Mouse (Mus musculus) thymus, postnatal 0 days (tissue): ENCODE results near the gene Crispld2. TPM values are rescaled to one million over a fixed set of nuclear protein-coding genes. Genes with fewer than 3 reads are reported as not detected.
A peak's percentile ranks its signal among the peaks of the same experiment; 100 is the strongest.

ENCODE experiments used
- DNase-seq: peaks from one replicate; pipeline ENCODE4 v3.0.0-alpha.2; 2015; ENCODE audit warnings: low spot score
- polyA plus RNA-seq: library from polyadenylated mRNA; unstranded; fragments of >200 nt; fragmentation: Nextera tagmentation; extraction: Ambion mirVana; gene quantifications from 2 replicates; pipeline ENCODE4 v1.2.1, GENCODE M21; 2015

Crispld2 gene
- polyA plus RNA-seq, result 2.4 TPM in 2 replicates

DNA sequence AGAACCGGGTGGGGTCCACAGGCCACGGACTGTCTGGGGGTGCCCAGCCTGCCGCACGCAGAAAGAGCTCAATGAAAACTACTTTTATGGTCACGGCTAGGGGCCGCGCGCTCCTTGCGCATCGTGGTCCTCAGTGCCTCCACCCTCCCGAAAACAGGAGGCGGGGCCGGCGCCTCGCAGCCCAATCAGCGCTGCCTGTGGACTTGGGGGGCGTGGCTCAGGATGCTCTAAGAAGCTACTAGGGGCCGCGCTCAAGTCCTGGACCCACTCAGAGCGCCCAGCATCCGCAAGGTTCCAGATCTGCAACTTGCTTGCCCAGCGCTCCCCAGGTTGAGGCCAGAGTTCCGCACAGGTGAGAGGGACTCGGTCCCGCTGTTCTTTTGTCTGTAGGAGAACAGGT lies at the start of gene Crispld2:
TSS of gene Crispld2 (plus strand) at position 190 of the 400 bp plus-strand sequence.
- peak; percentile 89 for DNase-seq

DNA sequence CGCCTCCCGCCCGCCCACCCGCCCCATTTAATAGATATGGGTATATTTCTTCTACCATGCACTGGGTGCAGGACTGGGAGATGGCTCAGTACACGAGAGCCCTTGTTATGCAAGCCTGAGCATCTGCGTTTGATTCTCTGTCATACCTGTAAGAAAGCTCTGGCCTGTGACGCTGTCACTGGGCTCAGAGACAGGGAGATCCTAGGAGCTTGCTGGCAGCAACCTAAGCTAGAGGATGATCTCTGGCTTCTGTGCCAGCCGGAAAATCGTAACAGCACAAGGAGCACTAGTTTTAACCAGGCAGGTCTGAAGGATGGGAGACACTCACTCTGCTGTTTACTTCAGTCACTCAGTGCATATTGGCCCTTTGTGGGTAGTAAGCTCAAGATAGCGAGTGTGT lies 48.6 kb upstream of the Crispld2 start:
- no peak for DNase-seq

DNA sequence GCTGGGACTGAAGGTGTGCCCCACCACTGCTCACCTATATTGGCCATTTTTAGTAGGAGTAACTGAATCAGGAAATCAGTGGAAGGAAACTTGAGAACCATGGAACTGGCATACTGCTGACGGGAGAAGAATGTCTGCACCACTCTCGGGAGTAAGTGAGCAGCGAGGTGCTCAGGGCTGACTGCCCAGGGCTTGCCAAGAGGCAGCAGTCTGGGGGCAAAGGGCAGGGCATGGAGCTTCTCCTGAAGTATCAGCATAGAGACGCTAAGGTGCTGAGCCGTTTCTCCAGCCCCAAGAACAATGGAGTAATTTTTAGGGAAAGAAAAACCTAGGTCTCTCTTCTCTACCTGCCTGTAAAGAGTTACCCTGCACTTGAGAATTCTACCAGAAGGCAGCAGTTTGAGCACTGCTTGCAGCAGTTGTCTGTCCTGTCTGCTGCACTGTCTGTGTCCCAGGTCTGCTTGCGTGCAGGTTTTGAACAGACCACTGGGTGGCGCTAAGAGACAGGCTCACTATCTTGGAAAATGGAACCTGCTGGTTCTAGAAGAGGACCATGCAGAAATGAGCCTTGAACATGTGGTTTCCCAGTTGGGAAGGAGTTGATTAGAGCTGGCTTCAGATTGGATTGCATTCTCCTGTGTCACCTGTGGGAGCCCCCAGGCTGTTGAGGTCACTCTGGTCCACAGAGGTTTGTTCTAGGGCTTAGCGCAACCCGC lies 48.0 kb upstream of the Crispld2 start:
- DNase-seq, result peak; percentile 74

DNA sequence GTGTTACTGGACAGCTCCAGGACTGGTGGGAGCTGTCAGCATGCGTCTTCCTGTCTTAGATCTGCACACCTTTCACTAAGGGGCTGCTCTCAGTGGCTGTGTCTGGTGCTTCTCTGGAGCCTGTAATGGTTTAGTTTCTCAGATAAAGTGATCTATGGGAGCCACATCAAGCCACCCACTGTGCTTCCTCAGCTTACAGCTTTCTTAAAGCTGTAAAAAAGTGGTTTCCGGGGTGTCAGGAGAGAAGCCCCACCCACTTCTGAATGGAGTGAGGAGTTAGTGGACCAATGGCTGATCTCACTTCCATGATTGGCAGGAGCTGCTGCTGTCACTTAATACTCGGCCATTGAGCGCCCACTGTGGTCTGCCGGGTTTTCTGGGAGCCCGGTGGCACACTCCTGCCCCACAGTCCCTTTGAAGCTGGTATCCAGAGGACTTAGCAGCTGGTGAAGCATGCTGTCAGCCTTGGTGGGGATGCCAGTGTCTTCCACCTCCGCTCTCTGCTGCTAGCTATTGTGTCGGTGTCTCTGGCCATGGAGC lies 45.8 kb upstream of the Crispld2 start:
- peak; percentile 66 for DNase-seq

DNA sequence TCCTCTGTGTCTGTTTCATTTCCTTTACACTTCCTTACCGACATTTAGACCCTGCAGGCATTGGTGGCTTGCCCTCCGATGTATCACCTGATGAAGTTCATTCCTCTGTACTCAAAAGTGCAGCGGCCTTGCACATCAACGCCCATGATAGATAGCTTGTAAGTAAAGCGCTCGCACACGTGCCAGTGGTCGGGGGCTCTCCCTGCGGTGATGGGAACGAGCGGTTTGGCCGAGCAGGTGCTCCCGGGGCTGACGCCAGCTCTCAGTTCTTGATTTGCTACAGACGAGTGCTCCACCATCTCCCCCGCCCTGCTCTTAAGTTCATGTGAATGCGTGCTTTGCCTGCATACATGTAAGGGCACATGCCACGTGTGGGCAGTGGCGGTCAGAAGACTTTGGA lies 44.6 kb upstream of the Crispld2 start:
- no peak for DNase-seq

DNA sequence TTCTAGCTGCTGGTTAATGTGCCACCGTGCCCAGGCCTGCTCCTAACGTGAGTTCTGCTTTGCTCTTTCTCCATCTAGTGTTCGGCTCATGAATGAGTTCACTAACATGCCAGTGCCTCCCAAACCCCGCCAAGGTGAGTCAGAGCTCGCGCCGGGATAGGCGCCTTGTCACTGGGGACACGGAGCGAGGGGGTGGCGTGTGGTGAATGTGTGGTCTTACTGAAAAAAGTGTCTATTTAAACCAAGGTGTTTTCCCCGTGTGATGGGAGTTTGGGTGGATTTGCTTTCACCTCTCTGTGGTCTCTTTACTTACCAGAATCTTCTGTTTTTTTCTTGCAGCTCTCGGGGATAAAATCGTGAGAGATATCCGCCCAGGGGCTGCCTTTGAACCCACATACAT lies 43.9 kb upstream of the Crispld2 start:
- DNase-seq, result no peak

DNA sequence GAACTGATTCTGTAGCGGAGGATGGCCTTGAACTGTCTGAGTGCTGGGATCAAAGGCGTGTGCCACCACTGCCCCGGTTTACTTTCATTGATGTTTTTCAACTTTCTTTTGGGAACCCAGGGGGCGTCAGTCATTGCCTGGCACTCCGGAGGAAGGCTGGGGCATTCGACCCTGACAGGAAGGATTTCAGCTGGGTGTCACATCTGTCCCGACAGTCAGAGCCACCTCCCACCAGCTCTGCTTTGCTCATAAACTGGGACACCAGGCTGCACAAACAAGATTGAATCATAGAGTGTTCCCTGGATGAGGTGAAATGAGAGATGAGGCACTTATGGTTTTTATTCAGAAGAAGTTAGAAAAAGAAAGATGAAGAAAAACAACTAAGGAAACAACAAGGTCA lies 40.0 kb upstream of the Crispld2 start:
- DNase-seq, result no peak

DNA sequence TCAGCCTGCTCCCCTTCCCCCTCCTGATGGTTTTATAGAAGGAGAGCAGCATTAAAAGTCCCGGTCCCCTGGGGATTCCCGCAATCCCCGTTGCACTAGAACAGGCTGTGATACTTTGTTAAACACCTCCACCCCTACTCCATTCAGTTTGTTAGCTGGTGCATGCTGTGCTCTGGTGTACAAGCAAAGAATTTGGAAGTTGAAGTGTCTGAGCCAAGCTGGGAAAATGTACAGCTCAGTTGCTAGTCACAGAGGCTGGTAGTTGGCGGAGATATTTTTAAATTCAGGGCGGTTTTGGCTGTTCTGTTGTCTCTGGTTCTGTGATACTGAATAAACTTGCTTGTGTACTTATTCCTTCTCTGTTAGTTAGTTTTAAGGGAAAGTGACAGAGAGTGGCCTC lies 39.5 kb upstream of the Crispld2 start:
- DNase-seq, result no peak

DNA sequence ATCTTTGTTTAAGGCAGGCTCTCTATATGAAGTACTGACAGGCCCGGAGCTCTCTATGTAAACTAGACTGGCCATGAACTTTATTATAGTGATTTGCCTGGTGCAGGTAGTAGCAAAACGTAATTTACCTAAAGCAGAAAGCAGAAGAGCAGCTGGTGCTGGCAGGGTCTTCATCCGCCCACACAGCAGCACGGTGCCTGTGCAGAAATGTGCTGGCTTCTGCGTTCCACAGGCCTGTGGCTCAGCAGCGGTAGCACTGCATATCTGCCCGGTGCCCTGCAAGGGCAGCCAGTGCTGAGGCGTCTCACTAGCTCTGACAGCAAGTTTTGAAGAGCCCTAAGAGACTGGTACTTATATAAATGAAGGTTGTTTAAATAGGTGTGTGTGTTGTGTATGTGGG lies 36.9 kb upstream of the Crispld2 start:
- no peak for DNase-seq

DNA sequence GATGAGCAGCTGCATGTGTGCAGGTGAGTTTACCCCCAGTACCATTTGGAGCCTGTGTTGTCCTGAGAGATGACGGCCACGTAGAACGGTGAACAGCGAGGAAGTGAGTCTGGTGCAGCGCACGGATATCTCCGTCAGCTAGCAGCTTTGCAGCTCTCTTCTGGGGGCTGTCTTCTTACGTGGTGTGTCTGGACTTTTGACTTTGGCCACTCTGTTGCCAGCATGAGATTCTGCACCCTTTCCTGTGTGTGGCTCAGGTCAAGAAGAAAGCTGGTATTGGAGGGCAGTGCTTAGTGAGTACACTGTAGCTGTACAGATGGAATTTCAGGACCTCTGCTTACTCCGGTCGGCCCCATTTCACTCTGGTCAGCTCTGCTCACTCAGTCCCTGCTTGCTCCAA lies 34.2 kb upstream of the Crispld2 start:
- DNase-seq, result no peak

DNA sequence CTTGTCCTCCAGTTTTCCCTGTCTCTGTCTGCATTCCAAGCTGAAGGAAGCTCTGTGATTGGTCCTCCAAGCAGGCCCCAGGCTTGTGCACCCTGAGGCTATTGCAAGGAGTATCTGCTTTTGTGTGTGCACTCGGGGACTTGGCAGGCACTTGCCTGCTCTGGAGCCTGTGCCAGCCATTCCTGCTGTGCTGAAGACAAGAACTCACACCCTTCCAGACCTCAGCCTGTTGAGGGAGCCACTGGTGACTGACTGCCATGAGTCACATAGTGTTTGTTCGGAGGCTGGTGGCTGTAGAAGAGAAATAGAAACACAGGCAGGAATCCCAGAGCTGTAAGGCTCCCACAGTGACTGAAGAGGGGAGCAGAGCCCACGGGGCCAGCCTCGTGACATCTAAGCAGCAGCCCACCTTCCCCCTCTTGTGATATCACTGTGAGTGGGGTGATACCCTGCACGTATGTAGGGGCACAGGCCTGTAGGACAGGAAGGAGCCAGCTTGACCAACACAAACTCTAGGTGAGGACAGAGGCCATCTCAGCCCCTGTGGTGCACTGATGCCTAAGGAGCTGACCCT lies 31.6 kb upstream of the Crispld2 start:
- no peak for DNase-seq

DNA sequence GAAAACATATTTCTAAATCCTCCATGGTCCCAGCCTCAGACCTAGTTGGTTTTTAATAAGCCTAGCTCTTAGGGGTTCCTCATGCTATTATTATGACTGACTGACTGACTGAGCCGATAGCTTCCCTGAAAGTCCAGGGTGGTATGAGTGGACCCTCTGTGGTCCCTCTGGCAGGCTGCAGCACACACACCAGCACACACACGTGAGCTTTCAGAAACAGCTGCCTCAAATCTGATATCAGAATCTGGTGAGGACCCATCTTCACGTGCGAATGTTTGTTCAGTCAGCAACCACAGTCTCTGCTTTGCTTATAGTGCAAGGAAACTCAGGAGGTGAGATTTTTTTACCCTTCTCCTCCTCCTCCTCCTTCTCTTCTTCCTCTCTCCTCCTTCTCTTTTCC lies 27.4 kb upstream of the Crispld2 start:
- no peak for DNase-seq

DNA sequence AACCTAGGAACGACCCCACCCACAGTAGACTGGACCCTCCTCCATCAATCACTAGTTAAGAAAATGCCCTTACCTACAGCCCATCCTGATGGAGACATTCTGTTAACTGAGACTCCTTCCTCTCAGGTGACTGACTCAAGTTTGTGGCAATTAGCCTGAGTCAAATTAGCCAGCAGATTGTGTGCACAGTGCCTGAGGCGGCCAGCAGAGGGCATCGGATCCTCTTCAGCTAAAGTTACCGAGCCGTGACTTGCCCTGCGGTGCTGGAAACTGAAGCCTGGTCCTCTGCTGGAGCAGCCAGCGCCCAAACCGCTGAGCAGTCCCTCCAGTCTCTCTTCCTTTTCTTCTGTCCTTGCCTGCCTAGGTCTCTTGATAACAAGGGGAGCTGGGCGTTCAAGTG lies 24.8 kb upstream of the Crispld2 start:
- no peak for DNase-seq

DNA sequence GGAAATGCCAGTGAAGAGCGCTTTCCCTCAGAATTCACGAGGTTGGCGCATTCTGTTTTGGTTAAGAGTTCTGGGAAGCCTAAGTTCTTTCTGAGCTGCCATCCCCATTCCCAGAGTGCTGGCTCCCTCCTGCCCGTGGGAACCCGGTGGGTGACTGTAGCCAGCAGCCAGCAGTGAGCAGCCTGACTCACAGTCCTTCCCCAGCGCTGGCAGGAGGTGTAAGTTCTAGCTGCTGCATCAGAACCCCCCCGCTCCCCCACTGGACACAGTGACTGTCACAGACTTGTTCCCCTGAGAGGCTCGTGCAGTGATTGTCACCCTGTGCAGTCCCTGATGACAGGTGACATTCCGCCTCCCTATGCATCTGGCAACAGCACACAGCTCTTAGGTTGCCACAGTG lies 22.1 kb upstream of the Crispld2 start:
- DNase-seq, result no peak

DNA sequence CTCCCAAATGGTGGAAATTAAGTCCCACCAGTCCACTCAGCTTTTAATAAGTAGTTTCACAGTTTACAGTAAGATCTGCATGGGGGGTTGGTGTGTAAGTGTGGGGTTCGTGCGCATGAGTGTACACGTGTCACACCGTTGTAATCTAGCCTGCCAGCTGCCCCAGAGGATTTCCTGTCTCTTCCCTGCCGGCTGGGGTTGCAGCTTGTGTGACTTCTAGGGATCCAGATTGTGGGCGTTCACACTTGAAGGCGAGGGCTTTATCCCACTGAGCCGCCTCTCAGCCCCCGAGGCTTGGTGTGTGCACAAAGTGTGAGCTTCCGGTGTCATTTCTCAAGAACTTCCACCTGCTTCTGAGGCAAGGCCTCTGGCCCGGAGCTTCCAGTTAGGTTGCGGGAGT lies 19.7 kb upstream of the Crispld2 start:
- DNase-seq, result peak; percentile 44

DNA sequence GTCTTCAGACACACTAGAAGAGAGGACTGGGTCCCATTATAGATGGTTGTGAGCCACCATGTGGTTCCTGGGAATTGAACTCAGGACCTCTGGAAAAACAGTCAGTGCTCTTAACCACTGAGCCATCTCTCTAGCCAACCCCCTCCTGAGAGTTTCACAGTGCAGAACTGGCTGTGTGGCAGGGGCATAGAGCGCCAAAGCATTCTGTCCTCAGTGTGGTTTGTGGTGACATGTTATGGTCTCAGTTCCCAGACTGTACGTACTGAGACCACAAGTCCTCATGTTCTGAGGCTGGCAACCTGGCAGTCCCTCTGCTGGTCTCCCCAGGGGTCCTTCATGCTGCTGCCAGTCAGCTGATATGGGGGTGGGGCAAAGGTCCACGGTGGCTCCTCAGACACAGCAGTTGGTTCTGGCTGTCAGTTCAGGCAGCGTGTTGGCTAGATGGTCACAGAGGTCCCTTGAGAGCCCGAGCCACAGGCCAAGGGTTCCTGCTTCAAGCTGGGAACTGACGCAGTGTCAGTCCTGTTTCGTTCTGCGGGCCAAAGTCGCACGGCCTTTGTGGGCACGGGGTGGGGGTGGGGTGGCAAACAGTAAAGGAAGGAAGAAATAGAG lies 13.4 kb upstream of the Crispld2 start:
- no peak for DNase-seq

DNA sequence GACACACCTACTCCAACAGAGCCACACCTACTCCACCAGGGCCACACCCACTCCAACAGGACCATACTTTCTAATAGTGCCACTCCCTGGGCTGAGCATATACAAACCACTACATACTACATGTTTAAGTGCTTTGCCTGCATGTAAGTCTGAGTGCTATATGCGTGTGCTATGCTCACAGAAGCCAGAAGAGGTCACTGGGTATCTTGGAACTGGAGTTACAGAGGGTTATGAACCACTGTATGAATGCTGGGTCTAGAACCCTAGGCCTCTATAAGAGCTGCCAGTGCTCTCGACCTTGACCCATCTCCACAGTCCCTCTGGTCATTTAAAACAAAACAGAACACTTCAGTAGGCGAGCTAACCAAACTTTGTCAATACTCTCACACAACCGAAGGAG lies 11.0 kb upstream of the Crispld2 start:
- peak; percentile 32 for DNase-seq

DNA sequence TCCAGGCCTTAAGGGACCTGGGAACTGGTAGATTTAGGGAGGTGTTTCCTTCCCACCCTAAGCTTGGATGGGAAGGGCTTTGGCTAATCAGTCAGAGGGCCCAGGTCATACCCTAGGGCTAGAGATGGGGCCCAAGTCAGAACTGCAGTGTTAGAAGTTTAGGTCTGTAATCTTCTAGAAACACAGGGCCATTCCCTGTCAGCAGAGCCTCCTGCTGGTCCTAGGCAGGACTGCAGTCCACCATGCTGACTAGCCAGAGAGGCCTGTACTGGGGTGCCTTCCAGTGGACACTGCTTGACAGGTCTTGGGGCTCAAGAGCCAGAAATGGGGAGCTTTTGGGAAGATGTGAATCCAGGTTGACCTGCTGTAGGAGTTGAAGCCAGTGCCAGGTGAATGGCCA lies 8.2 kb upstream of the Crispld2 start:
- DNase-seq, result peak; percentile 20

DNA sequence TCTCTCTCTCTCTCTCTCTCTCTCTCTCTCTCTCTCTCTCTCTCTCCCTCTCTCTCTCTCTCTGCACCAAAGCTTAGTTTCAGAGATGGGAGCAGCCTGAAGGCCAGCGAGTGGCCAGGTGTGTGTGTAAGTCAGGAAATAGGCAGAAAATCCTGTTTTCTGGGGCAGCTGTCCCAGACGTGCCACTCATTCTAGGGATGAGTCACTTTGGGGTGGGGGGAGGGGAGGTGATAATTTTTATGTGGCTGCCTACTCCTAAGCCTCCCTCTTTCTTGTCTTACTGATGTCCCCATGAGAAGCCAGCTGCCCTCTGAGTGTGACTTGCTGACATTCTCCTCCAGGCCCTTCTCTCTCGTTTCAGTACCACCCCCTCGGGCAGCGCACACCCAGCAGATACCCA lies 6.1 kb upstream of the Crispld2 start:
- DNase-seq, result no peak

DNA sequence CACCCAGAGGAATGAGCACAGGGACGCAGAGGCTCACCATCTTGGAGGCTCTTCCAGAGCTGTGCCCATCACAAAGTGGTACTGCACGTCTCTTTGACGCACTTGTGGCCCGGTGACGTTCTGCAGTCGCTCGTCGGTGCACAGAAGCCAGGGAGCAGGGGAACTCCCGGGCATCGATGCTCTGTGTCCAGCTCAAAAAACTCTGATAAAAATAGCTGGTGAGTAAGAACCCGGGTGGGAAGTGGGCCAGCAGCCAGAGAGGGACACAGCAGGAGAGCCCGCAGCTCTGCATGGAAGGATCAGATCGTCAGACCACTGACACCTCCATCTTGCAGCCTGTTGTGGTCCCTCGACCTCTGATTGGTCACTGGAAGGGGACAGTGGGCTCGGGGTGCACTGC lies 4.2 kb upstream of the Crispld2 start:
- no peak for DNase-seq

DNA sequence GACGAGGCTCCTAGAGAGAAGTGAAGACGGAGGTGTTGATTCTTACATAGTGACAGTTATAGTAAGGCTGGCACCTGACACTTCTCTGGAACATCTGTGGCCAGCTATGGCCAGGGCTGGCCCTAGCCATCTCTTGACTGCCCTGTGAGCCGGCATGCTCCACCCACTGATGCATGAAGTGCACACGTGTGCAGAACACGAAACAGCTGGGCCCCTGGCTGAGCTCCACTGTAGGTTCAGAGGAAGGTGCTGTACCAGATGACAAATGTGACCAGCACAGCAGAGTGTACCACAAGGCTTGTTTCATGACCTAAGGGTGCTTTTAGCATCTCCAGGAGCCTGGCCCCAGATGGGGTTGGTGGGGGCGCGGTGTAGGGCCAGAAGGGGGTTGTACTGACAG lies 1.9 kb downstream of the Crispld2 start:
- no peak for DNase-seq

DNA sequence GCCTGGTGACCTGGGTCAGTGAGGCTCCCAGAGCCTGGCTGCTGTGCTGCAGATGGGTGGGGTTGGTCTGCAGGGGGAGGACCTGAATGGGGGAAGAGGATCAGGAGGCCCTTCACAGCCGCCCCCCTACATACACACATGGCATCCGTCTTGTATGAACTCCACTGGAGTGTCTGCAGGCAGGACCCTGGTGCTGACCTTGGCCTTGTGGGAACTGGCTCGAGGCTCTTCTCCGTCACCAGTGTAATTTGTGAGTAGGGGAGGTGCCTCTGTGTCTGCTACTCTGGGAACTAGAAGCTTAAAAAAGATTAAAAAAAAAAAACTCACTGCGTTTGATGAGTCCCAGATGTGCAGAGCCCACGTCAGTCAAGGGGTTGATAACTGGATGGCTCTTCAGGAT lies 2.3 kb downstream of the Crispld2 start:
- DNase-seq, result no peak

DNA sequence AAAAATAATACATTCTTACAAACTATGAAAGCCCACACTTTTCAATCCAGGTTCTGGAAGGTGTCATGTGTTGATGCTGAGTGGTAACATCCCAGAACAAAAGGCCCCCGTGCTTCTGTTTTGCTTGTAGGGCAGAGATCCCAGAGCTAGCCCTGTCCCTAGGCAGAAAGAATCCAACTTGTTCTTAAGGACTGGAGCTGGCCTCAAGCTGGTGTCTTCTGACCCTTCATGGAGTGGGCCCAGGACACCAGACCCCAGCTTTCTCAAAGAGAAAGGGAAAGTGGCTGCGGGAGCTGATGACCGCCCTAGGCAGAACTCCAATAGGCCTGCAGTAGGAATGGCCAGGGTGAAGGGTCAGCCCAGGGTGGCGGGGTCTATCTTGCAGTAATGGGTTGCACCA lies 5.0 kb downstream of the Crispld2 start:
- no peak for DNase-seq
